Mouse (Mus musculus): ENCODE measurements around the gene Enthd1.

Enthd1 gene

GRCm38 (mm10) chr15:80410661-80411060 is 154.3 kb downstream of the Enthd1 start:
- DNase-seq (ENCODE audit: low spot score in 2 of 2), result no peak

DNA sequence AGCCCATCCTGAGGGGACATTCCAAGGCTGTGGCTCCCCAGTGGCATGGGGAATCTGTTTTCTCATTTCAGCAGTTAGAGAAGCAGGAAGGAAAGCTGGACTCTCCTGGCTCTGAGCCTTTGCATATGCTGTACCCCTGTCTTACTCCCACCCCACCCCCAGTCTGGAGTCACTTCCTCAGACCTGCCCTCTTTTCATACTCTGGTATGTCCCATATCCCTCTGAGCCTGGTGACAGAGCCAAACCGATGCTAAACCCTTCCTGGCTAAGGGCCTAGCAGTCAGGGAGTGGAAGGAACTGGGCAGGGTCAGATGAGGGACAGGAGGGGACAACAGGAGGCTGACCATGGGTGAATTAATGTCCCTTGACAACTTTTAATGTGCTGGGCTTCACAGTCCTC is 157.1 kb downstream of the Enthd1 start:
- DNase-seq (ENCODE audit: low spot score in 2 of 2), result peak; percentile 21 to 59
